Comparison of ENCODE assay signal across 8 mouse cellular contexts in the genomic region with DNA sequence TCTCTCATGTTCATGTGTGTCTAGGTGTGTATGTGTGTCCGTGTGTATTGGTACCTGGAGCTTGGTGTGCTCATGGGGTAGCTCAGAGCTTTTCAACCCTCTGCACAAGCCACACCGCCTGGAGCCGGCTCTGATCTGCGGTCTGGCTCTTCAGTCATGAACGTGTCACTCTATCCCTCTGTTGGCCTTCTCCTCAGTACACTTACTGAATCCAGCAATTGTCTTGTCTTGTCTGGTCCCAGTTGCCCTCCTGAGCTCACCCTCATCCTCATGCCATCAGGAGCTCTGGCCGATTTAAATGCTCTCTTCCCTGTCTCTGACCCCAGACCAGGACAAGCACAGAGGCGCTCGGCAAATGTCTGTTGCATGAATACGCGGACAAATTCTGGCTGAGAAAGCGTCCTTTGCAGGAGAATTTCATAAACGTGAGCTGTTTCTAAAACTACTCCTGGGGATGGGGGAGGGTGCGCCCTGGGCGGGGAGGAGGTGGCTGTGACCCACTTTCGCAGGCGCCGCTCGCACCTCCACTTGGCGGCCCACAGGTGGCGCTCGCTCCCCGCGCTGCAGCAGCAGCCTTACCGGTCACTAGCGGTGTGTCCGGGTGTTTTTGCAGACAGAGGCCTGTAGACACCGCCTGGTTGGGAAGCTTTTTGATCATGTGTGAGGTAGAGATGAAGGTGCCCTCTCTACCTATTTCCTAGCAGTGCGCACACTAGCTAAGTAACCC. TPM values are rescaled to one million over a fixed set of nuclear protein-coding genes. Genes with fewer than 3 reads are reported as not detected.
DNase-seq lines count a peak whose midpoint lies in the region; ATAC-seq and TF ChIP-seq lines count a peak whose summit lies in the region.

No protein-coding gene starts in this region.

- peak overlapping the region; percentile 38 for H3K4me2 ChIP-seq in forebrain, embryonic 13.5 days
- H3K4me2 ChIP-seq in heart, postnatal 0 days (ENCODE audit: low read depth, low read length) = peak overlapping the region; percentile 20
- no peak overlapping the region for H3K4me2 ChIP-seq in liver, embryonic 14.5 days (ENCODE audit: low read depth)
- H3K4me2 ChIP-seq in neural tube, embryonic 11.5 days (ENCODE audit: low read depth) = no peak overlapping the region; the same call in 1 of the 2 replicates
- H3K4me2 ChIP-seq in stomach, embryonic 15.5 days = peak overlapping the region; percentile 42

- peaks cover 3% of the 10 kb centered on the region; the same call in 1 of the 2 replicates for H3K4me1 ChIP-seq in forebrain, embryonic 13.5 days
- no peaks in the 10 kb centered on the region for H3K4me1 ChIP-seq in heart, postnatal 0 days (ENCODE audit: control insufficient read depth, insufficient read depth)
- peaks cover 0 to 2% of the 10 kb centered on the region in 2 experiments; a peak in 1 of 4 replicates for H3K4me1 ChIP-seq in liver, embryonic 14.5 days (replicated peaks; ENCODE audit: control insufficient read depth in 2 of 2, insufficient read depth in 2 of 2, low read length in 1 of 2)
- no peaks in the 10 kb centered on the region for H3K4me1 ChIP-seq in neural tube, embryonic 11.5 days (ENCODE audit: control insufficient read depth, insufficient read depth, low read length)
- H3K4me1 ChIP-seq in stomach, embryonic 15.5 days = peaks cover 7% of the 10 kb centered on the region; the same call in 1 of the 2 replicates

- TF ChIP-seq CTCF in heart, postnatal 0 days (IDR thresholded peaks at IDR 0.05; ENCODE audit: low read depth) = peak; percentile 96
- TF ChIP-seq CTCF in liver, embryonic 14.5 days (IDR thresholded peaks at IDR 0.05; ENCODE audit: low read depth) = peak; percentile 95

- no peak overlapping the region for H3K9ac ChIP-seq in forebrain, embryonic 13.5 days
- no peak overlapping the region for H3K9ac ChIP-seq in heart, postnatal 0 days (replicated peaks; ENCODE audit: low read depth, low read length)
- no peak overlapping the region for H3K9ac ChIP-seq in liver, embryonic 14.5 days (replicated peaks)
- no peak overlapping the region for H3K9ac ChIP-seq in neural tube, embryonic 11.5 days (ENCODE audit: low read length)
- no peak overlapping the region for H3K9ac ChIP-seq in stomach, embryonic 15.5 days

- DNase-seq in CD8-positive naive resting alpha-beta T cell, adult 2 months (ENCODE audit: low read depth in 2 of 2, low spot score in 2 of 2) = peak; percentile 72 to 77
- DNase-seq in heart, postnatal 0 days (ENCODE audit: low spot score) = peak; percentile 74
- DNase-seq in kidney, postnatal 36 days = peak; percentile 74 to 90
- peak in 1 of 3 experiments; percentile 24 for DNase-seq in liver, embryonic 14.5 days (ENCODE audit: low read depth in 3 of 3, low spot score in 3 of 3)
- DNase-seq in neural tube, embryonic 11.5 days (ENCODE audit: low spot score) = peak; percentile 82

- H3K27me3 ChIP-seq in forebrain, embryonic 13.5 days = peaks cover 16% of the 10 kb centered on the region; the same call in 1 of the 2 replicates
- H3K27me3 ChIP-seq in heart, postnatal 0 days (ENCODE audit: control insufficient read depth, insufficient read depth, low read length) = no peaks in the 10 kb centered on the region
- no peaks in the 10 kb centered on the region for H3K27me3 ChIP-seq in liver, embryonic 14.5 days (ENCODE audit: control insufficient read depth, insufficient read depth, low read length)
- H3K27me3 ChIP-seq in neural tube, embryonic 11.5 days (ENCODE audit: control insufficient read depth, insufficient read depth, low read length) = no peaks in the 10 kb centered on the region; the same call in 1 of the 2 replicates
- no peaks in the 10 kb centered on the region for H3K27me3 ChIP-seq in stomach, embryonic 15.5 days (replicated peaks)

- H3K4me3 ChIP-seq in forebrain, embryonic 13.5 days = peak overlapping the region; percentile 6; the same call in 1 of the 2 replicates
- H3K4me3 ChIP-seq in heart, postnatal 0 days (ENCODE audit: low read depth, low read length) = no peak overlapping the region
- H3K4me3 ChIP-seq in liver, embryonic 14.5 days (ENCODE audit: insufficient read depth in 1 of 2, low read depth in 2 of 2, low read length in 2 of 2) = no peak overlapping the region
- no peak overlapping the region for H3K4me3 ChIP-seq in neural tube, embryonic 11.5 days (ENCODE audit: low read depth, low read length)
- H3K4me3 ChIP-seq in stomach, embryonic 15.5 days (replicated peaks) = no peak overlapping the region

- no peaks in the 10 kb centered on the region for H3K9me3 ChIP-seq in forebrain, embryonic 13.5 days (replicated peaks)
- H3K9me3 ChIP-seq in heart, postnatal 0 days (replicated peaks; ENCODE audit: control insufficient read depth, low read length) = no peaks in the 10 kb centered on the region
- no peaks in the 10 kb centered on the region for H3K9me3 ChIP-seq in liver, embryonic 14.5 days (ENCODE audit: control insufficient read depth, low read length)
- no peaks in the 10 kb centered on the region for H3K9me3 ChIP-seq in neural tube, embryonic 11.5 days (ENCODE audit: control insufficient read depth, low read length)
- H3K9me3 ChIP-seq in stomach, embryonic 15.5 days = no peaks in the 10 kb centered on the region

- TF ChIP-seq EP300 in heart, postnatal 0 days (IDR thresholded peaks at IDR 0.05; ENCODE audit: low read depth) = no peak
- TF ChIP-seq EP300 in liver, embryonic 14.5 days (IDR thresholded peaks at IDR 0.05; ENCODE audit: low read depth) = no peak

- H3K36me3 ChIP-seq in forebrain, embryonic 13.5 days (ENCODE audit: poor library complexity, severe bottlenecking) = no peaks in the 10 kb centered on the region
- no peaks in the 10 kb centered on the region for H3K36me3 ChIP-seq in heart, postnatal 0 days (replicated peaks; ENCODE audit: control insufficient read depth, insufficient read depth, low read length)
- H3K36me3 ChIP-seq in liver, embryonic 14.5 days (replicated peaks; ENCODE audit: control insufficient read depth, insufficient read depth, low read depth) = no peaks in the 10 kb centered on the region
- H3K36me3 ChIP-seq in neural tube, embryonic 11.5 days (ENCODE audit: control insufficient read depth, insufficient read depth, low read length) = no peaks in the 10 kb centered on the region
- no peaks in the 10 kb centered on the region for H3K36me3 ChIP-seq in stomach, embryonic 15.5 days

- 14% methylated on average over 28 of the region's 28 CpGs for WGBS in forebrain, embryonic 13.5 days
- 16% methylated on average over 28 of the region's 28 CpGs for WGBS in heart, postnatal 0 days
- WGBS in liver, embryonic 14.5 days (ENCODE audit: insufficient replicate concordance) = 18% methylated on average over 28 of the region's 28 CpGs
- WGBS in neural tube, embryonic 11.5 days = 14% methylated on average over 28 of the region's 28 CpGs
- WGBS in stomach, embryonic 15.5 days = 19% methylated on average over 28 of the region's 28 CpGs

- H3K27ac ChIP-seq in forebrain, embryonic 13.5 days = no peak overlapping the region
- no peak overlapping the region for H3K27ac ChIP-seq in heart, postnatal 0 days (ENCODE audit: low read depth)
- no peak overlapping the region for H3K27ac ChIP-seq in liver, embryonic 14.5 days
- no peak overlapping the region for H3K27ac ChIP-seq in neural tube, embryonic 11.5 days (ENCODE audit: low read depth, low read length)
- no peak overlapping the region for H3K27ac ChIP-seq in stomach, embryonic 15.5 days

- peak; percentile 87 for ATAC-seq in cerebellum, adult (ENCODE audit: insufficient number of reproducible peaks, low FRiP score, low TSS enrichment)
- ATAC-seq in forebrain, embryonic 13.5 days = peak; percentile 82
- ATAC-seq in heart, postnatal 0 days (ENCODE audit: insufficient read depth, low read depth) = peak; percentile 89
- ATAC-seq in liver, embryonic 14.5 days (ENCODE audit: insufficient read depth) = no peak
- peak; percentile 69 for ATAC-seq in neural tube, embryonic 11.5 days (ENCODE audit: insufficient read depth, low FRiP score, low TSS enrichment)
- peak; percentile 75 for ATAC-seq in stomach, embryonic 15.5 days (ENCODE audit: insufficient read depth, low FRiP score, low read depth)

RNA-seq across cellular contexts. Expression of a gene that starts 41.9 kb away (rescaled TPM):
- 6.7 and 7.2 TPM in 2 replicates for polyA plus RNA-seq in forebrain, embryonic 13.5 days (2015; fragmentation: Nextera tagmentation; extraction: Ambion mirVana)
- total RNA-seq in heart, postnatal 0 days (2014; rRNA removed; ENCODE audit: low replicate concordance) = 46.4 and 51.2 TPM in 2 replicates
- 35.3 and 35.8 TPM in 2 replicates for polyA plus RNA-seq in heart, postnatal 0 days (2015; fragmentation: Nextera tagmentation; extraction: Ambion mirVana)
- 8.6 and 11.3 TPM in 2 replicates for polyA plus RNA-seq in liver, embryonic 14.5 days (2012; rRNA removed)
- polyA plus RNA-seq in liver, embryonic 14.5 days (2014; fragmentation: Nextera tagmentation; extraction: Ambion mirVana) = 8.7 and 8.9 TPM in 2 replicates
- 16.3 and 18.0 TPM in 2 replicates for polyA plus RNA-seq in neural tube, embryonic 11.5 days (2014; fragmentation: Nextera tagmentation; extraction: Ambion mirVana)
- 29.8 and 33.7 TPM in 2 replicates for polyA plus RNA-seq in stomach, embryonic 15.5 days (2015; fragmentation: Nextera tagmentation; extraction: Ambion mirVana)

Comparison
In these comparisons a context has a peak if more than half of its experiments do, and no peak if none do; other contexts are left out.
1. H3K4me2 ChIP-seq: peak in forebrain, embryonic 13.5 days (single experiment), heart, postnatal 0 days (single experiment) and stomach, embryonic 15.5 days (single experiment); none in liver, embryonic 14.5 days (single experiment) and neural tube, embryonic 11.5 days (single experiment).